Mouse (Mus musculus) neural tube, embryonic 11.5 days (tissue): ENCODE results near the gene Cuzd1. TPM values are rescaled to one million over a fixed set of nuclear protein-coding genes. Genes with fewer than 3 reads are reported as not detected.

Experiments
- ATAC-seq: fragments of 200-750 bp; cut with Nextera tagmentation; 2 replicates; pipeline ENCODE4 v1.8.0; 2017; ENCODE audit warnings: moderate number of reproducible peaks, mild to moderate bottlenecking, moderate TSS enrichment, moderate library complexity; ENCODE audit not compliant: insufficient read depth, low FRiP score, low TSS enrichment
- DNase-seq: peaks from one replicate; pipeline ENCODE4 v3.0.0-alpha.2; 2015; ENCODE audit warnings: low spot score
- H3K27ac ChIP-seq: fragments of 300-500 bp; sonication (generic); 2 replicates; pipeline ENCODE4 v1.5.1; 2014; ENCODE audit warnings: low read depth, mild to moderate bottlenecking, low read length
- H3K27me3 ChIP-seq: fragments of 300-500 bp; sonication (generic); 2 replicates; pipeline ENCODE4 v1.6.1; 2014; ENCODE audit warnings: mild to moderate bottlenecking, low read length, mixed read lengths; ENCODE audit not compliant: control insufficient read depth, insufficient read depth
- H3K36me3 ChIP-seq: fragments of 300-500 bp; sonication (generic); 2 replicates; pipeline ENCODE4 v1.6.1; 2014; ENCODE audit warnings: mild to moderate bottlenecking, low read length, moderate library complexity, mixed read lengths; ENCODE audit not compliant: control insufficient read depth, insufficient read depth
- H3K4me1 ChIP-seq: fragments of 300-500 bp; sonication (generic); 2 replicates; pipeline ENCODE4 v1.6.1; 2014; ENCODE audit warnings: low read length, mixed read lengths; ENCODE audit not compliant: control insufficient read depth, insufficient read depth
- H3K4me2 ChIP-seq: fragments of 300-500 bp; sonication (generic); 2 replicates; pipeline ENCODE4 v1.6.1; 2014; ENCODE audit warnings: low read depth, mild to moderate bottlenecking, moderate library complexity
- H3K4me3 ChIP-seq: fragments of 300-500 bp; sonication (generic); 2 replicates; pipeline ENCODE4 v1.5.1; 2014; ENCODE audit warnings: low read depth, low read length
- H3K9ac ChIP-seq: fragments of 300-500 bp; sonication (generic); 2 replicates; pipeline ENCODE4 v1.6.1; 2014; ENCODE audit warnings: mild to moderate bottlenecking, low read length
- H3K9me3 ChIP-seq: fragments of 300-500 bp; sonication (generic); 2 replicates; pipeline ENCODE4 v1.6.1; 2016; ENCODE audit warnings: low read length; ENCODE audit not compliant: control insufficient read depth
- WGBS: fragments of 180-500 bp; shearing (Covaris S2); extraction: QIAGEN DNeasy Blood & Tissue Kit; methylation state at CpG from one replicate; pipeline ENCODE4 v1.1.7; 2014; 5-methylcytosine and 5-hydroxymethylcytosine counted together
- polyA plus RNA-seq: library from polyadenylated mRNA; unstranded; fragments of >200 nt; fragmentation: Nextera tagmentation; extraction: Ambion mirVana; gene quantifications from 2 replicates; pipeline ENCODE4 v1.2.1, GENCODE M21; 2014

Cuzd1 gene
- polyA plus RNA-seq, 1 experiment from 2014 or later: not detected

- Histone ChIP-seq H3K9me3 (no peaks in the 10 kb centered on the region), H3K9ac (no peak overlapping the region), H3K4me2 (no peak overlapping the region), H3K27me3 (no peaks in the 10 kb centered on the region; the same call in 1 of the 2 replicates), H3K4me3 (no peak overlapping the region), H3K27ac (no peak overlapping the region), H3K4me1 (no peaks in the 10 kb centered on the region), H3K36me3 (no peaks in the 10 kb centered on the region)
- DNase-seq: no peak
- no peak for ATAC-seq
- WGBS: 83% methylated on average over 8 of the region's 8 CpGs
These were observed 18.8 kb downstream of the Cuzd1 start for GRCm38 (mm10) chr7:131303340-131303739.

- Histone ChIP-seq H3K9me3 (no peaks in the 10 kb centered on the region), H3K27me3 (no peaks in the 10 kb centered on the region; the same call in 1 of the 2 replicates), H3K27ac (no peak overlapping the region), H3K4me3 (no peak overlapping the region), H3K4me1 (no peaks in the 10 kb centered on the region), H3K9ac (no peak overlapping the region), H3K4me2 (no peak overlapping the region), H3K36me3 (no peaks in the 10 kb centered on the region)
- 85% methylated on average over 8 of the region's 8 CpGs for WGBS
- DNase-seq: no peak
- ATAC-seq: no peak
These were observed 24.9 kb downstream of the Cuzd1 start for GRCm38 (mm10) chr7:131297151-131297550.

- WGBS: 79% methylated on average over 4 of the region's 4 CpGs
- no peak overlapping the region for H3K9ac ChIP-seq
- ATAC-seq: no peak
These were observed 56.2 kb downstream of the Cuzd1 start for GRCm38 (mm10) chr7:131265851-131266250.

GRCm38 (mm10) chr7:131264251-131264650 is 57.8 kb downstream of the Cuzd1 start:
- ATAC-seq: no peak
- no peaks in the 10 kb centered on the region for H3K27me3 ChIP-seq
- H3K36me3 ChIP-seq: no peaks in the 10 kb centered on the region
- H3K4me2 ChIP-seq: no peak overlapping the region
- H3K4me3 ChIP-seq: no peak overlapping the region
- no peak overlapping the region for H3K27ac ChIP-seq
- H3K9ac ChIP-seq: no peak overlapping the region
- WGBS: 88% methylated on average over 4 of the region's 4 CpGs
- DNase-seq: no peak
- H3K9me3 ChIP-seq: no peaks in the 10 kb centered on the region
- H3K4me1 ChIP-seq: no peaks in the 10 kb centered on the region

More at GRCm38 (mm10) chr7:131265851-131266250, 56.2 kb downstream of the Cuzd1 start:
- DNase-seq: no peak
- Histone ChIP-seq H3K9me3 (no peaks in the 10 kb centered on the region), H3K36me3 (no peaks in the 10 kb centered on the region), H3K4me1 (no peaks in the 10 kb centered on the region), H3K27ac (no peak overlapping the region), H3K27me3 (no peaks in the 10 kb centered on the region), H3K4me3 (no peak overlapping the region), H3K4me2 (no peak overlapping the region)

GRCm38 (mm10) chr7:131260946-131261345 is 61.1 kb downstream of the Cuzd1 start:
- H3K9ac ChIP-seq: no peak overlapping the region
- H3K4me2 ChIP-seq: no peak overlapping the region
- no peaks in the 10 kb centered on the region for H3K9me3 ChIP-seq
- ATAC-seq: no peak
- no peak for DNase-seq
- H3K27ac ChIP-seq: no peak overlapping the region
- H3K27me3 ChIP-seq: no peaks in the 10 kb centered on the region
- no peak overlapping the region for H3K4me3 ChIP-seq
- no peaks in the 10 kb centered on the region for H3K4me1 ChIP-seq
- 67% methylated on average over 6 of the region's 6 CpGs for WGBS
- no peaks in the 10 kb centered on the region for H3K36me3 ChIP-seq

Other genes with a start within 250 kb of the Cuzd1 start
- gene 4933402N03Rik, start 176.0 kb downstream of the Cuzd1 start, polyA plus RNA-seq: not detected in 2 replicates
- not detected in 2 replicates for gene 5430419D17Rik, start 147.9 kb downstream of the Cuzd1 start, polyA plus RNA-seq
- not detected in 2 replicates for gene Fam24b, start 7.2 kb upstream of the Cuzd1 start, polyA plus RNA-seq
- not detected in 2 replicates for gene Fam24a, start 11.6 kb upstream of the Cuzd1 start, polyA plus RNA-seq
- gene 2310057M21Rik, start 40.5 kb upstream of the Cuzd1 start, polyA plus RNA-seq: 25.6 and 28.7 TPM in 2 replicates
- gene Pstk, start 48.8 kb upstream of the Cuzd1 start, polyA plus RNA-seq: 48.6 and 53.9 TPM in 2 replicates
- gene Ikzf5, start 88.2 kb upstream of the Cuzd1 start, polyA plus RNA-seq: 30.0 and 33.9 TPM in 2 replicates
- 78.5 and 83.0 TPM in 2 replicates for gene Acadsb, start 88.3 kb upstream of the Cuzd1 start, polyA plus RNA-seq
- 0.92 and 1.4 TPM in 2 replicates for gene Hmx3, start 220.6 kb upstream of the Cuzd1 start, polyA plus RNA-seq
- 1.7 and 2.9 TPM in 2 replicates for gene Hmx2, start 226.5 kb upstream of the Cuzd1 start, polyA plus RNA-seq
- 257 TPM in 2 replicates for gene Bub3, start 237.9 kb upstream of the Cuzd1 start, polyA plus RNA-seq